Mouse (Mus musculus): ENCODE data around the gene Pde9a.
A peak's percentile ranks its signal among the peaks of the same experiment; 100 is the strongest.

Gene Pde9a

DNA sequence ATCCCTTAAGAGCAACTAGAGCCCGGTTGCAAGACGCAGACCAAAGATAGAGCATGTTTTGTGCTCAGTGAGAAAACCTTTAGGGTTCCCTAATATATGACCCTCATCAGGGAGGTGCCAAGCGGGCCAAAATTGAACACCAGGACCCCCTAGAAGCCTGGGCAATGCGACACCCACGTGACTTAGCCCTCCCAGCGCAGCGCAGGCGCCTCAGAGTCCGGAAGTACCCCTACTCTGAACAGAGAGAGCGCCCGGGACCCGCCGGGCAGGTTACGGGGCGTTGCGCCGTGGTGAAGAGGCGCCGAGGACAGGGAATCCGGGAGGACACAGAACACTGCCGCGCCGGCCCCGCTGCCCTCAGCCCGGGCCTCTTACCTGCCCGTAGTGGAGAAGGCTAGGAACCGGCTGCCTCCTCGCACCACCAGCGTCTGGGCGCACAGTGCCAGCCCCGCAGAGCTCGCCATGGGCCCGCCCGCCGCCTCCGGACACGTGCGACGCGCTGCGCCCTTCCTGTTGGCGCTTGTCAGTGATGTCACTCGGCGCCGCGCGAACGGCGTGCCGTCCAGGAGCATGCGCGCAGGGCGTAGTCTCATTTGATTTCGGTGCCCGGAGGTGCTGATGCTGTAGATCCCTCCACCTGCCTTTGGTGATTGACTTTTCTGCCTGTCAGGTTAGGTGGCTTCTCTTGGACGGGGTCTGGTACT, 125.9 kb downstream of the Pde9a start:
- peak; percentile 98 for DNase-seq (ENCODE audit: low read depth, low spot score)

DNA sequence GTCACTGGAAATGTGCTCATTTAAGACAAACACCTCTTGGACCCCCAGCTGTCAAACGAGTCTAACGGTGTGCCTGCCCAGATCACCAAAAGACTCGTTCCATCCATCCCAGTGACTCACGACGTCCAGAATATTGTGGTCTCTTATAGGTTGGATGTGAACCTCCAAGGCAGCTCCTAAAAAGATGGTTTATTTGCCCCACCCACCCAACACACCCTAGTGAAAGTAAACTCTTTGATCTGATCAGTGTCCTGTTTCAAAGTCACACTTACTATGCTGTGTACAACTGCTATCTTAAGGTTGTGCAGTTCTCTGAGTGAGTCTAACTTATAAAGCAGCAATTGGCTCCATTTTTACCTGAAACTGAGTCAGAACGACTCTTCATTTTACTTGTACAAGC, 126.6 kb downstream of the Pde9a start:
- DNase-seq (ENCODE audit: low read depth, low spot score), result no peak

DNA sequence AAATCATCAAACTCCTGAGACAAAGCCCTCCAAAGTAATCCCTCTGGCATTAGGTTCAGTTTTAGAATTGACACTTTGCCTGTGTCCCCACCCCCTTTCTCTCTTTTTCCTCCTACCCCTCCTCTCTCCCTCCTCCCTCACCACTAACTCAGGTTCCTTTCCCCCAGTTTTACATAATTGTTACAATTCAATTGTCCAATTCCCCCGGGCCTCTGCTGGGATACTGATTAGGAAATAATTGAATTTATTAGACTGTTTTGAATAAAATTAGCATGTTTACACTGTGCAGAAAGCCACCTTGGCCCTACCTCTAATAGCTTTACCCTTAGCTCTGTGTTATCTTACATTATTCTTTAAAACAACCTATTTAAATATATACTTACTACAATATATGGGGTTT, 128.7 kb downstream of the Pde9a start:
- DNase-seq (ENCODE audit: low read depth, low spot score), result no peak

DNA sequence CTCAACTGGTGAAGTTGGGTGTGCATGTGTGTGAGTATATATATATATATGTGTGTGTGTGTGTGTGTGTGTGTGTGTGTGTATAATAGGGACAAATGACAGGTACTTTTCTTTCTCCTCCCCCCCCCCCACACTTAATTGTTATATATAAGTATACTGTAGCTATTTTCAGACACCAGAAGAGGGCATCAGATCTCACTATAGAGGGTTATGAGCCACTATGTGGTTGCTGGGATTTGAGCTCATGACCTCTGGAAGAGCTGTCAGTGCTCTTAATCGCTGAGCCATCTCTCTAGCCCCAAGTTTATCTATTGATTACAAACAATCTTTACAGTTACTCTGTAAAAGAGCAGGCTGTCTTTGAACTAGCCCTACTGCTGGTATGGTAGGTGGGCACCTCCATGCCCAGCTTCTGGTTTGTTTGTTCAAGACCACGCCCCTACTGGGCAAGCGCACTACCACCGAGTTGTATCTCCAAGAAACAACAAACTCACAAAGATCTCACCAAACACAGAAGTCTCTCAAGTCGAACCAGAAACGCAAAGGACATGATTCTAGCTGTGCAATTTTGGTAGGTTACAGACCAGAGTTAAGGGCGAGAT, 133.4 kb downstream of the Pde9a start:
- DNase-seq (ENCODE audit: low read depth, low spot score), result no peak

DNA sequence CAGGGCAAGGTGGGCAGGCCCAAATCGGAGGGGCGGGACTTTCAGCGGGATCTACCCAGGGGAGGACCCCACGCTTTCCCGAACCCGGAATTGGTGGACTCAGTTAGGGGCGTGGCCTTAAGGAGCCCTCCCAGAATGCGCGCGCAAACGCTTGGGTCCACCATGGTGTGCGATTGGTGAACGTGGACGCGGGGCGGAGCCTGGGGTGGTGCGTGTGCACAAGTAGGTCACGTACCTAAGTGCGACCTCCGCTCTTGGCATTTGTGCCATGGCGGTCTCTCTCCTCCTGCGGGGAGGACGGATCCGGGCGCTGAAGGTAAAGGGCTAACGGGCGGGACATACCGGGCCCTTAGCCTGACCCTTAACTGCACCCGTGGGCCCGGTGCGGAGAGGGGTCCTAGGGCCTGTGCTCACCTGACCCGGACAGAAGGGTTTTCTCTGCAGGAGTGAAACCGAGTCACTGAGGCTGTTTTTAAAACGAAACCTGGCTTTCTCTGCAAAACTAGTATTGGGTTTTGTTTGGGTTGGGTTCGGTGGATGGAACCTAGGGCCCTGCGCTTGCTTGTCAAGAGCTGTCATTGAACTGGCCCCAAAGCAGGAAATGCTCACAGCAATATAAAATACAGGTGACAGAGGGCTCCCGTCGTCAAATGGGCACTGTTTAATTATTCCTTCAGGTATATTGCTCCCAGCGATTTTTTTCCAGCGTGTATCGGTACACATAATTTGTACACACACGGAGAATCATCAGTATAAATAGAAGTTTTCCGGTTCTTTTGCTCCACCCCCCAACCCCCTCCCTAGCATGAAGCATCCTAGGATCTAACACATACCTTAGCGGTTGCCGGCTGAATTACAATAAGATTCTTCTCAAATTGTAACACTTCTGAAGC, 134.2 kb downstream of the Pde9a start, which contains the start of the genes Wdr4 and Ndufv3:
TSS of gene Wdr4 (minus strand) at position 35 of the 893 bp plus-strand sequence.
TSS of gene Ndufv3 (plus strand) at position 170 of the 893 bp plus-strand sequence.
- peak; percentile 100 for DNase-seq (ENCODE audit: low read depth, low spot score)

DNA sequence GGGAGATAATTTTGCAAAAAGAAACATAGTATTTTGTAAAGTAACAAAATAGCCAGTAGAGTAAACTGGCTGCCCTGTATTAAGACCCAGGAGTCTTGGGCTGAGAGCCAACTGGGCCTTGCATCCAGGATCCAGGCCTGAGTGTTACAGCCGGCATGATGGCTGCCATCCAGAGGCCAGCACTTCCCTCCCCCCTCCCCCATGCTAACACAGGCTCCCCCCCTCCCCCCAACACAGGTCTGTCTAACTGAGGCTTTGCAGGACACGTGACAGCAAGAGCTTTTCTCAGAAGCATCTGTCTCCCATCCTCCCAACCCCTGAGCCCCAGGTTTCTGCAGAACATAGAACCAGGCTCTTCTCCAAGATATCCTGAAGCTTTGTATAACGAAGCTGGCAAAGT, 134.9 kb downstream of the Pde9a start:
- peak; percentile 94 for DNase-seq (ENCODE audit: low read depth, low spot score)

DNA sequence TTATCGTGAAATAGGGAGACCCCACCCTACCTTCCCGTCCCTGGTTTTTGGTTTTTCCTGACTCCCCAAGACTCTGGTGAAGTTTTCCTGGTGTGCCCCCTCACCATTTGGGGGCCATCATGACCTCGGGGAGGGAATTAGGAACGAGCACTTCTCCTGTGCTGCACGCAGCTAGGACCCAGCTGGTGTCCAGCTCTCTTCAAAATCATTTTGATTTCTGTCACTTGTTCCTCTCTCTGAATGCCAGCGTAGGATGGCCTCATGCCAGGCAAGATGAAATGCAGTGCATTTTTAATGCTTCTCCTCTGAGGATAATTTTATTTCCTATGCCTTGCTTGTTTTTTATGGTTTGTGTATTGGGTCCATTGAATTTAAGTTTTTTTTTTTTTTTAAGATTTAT, 135.9 kb downstream of the Pde9a start:
- peak; percentile 24 for DNase-seq (ENCODE audit: low read depth, low spot score)

DNA sequence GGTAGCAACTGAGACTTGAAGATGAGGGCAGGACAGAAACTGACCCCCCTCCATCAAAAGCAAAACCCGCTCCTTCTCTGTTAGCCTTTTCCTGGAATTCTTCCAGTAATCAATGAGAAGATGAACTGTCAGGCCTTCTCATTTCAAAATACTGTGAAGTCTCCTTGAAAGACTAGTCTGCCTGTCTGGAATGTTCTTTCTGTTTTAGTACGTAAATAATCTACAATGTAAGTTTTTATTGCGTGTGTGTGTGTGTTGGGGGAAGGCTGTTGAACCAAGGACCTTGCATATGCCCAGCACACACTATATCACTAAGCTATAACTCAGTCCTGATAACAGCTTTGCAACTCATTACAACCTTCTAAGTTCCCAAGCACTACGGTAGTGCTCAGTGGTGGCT, 139.1 kb downstream of the Pde9a start:
- DNase-seq (ENCODE audit: low read depth, low spot score), result no peak

DNA sequence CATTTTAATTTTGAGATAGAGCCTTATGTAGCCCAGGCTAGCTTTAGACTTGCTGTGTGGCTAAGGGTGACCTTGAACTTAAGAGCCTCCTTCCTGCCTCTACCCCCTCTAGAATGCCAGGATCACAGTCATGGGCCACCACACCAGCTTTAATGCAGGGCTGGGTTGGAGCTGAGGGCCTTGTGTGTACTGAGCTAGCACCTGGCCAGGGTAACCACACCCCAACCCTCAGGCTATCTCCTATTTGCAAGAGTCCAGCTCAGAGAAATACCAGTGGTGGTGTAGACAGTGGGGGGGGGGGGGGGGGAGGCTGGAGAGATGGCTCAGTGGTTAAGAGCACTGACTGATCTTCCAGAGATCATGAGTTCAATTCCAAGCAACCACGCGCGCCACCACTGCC, 139.8 kb downstream of the Pde9a start:
- no peak for DNase-seq (ENCODE audit: low read depth, low spot score)
